Mouse (Mus musculus) lung, adult 2 months (tissue): ENCODE measurements around the gene Pomgnt2. TPM values are rescaled to one million over a fixed set of nuclear protein-coding genes. Genes with fewer than 3 reads are reported as not detected.

ENCODE experiments used
- DNase-seq: peaks from one replicate; pipeline ENCODE4 v3.0.0; 2022
- H3K4me1 ChIP-seq: fragments of 200-500 bp; 2 replicates; pipeline ENCODE4 v1.6.1; 2011; ENCODE audit warnings: low read length; ENCODE audit not compliant: control insufficient read depth, insufficient read depth
- H3K4me3 ChIP-seq: fragments of 200-500 bp; replicated peaks from 2 replicates; pipeline ENCODE3; 2011; ENCODE audit warnings: low read depth, mild to moderate bottlenecking, control low read depth, low read length; ENCODE audit errors: extremely low read depth
- CTCF ChIP-seq: fragments of 200-500 bp; IDR thresholded peaks from 2 replicates; pipeline ENCODE4 v1.5.1; 2011; ENCODE audit warnings: mild to moderate bottlenecking, low read length, control low read depth; ENCODE audit not compliant: insufficient read depth
- POLR2A ChIP-seq: fragments of 200-500 bp; IDR thresholded peaks from 2 replicates; pipeline ENCODE4 v1.6.1; 2011; ENCODE audit warnings: low read depth, mild to moderate bottlenecking, control low read depth, low read length, borderline replicate concordance; ENCODE audit errors: extremely low read depth
- WGBS: fragments of 180-500 bp; shearing (Covaris S2); methylation state at CpG from one replicate; pipeline ENCODE4 v1.1.7; 2018; 5-methylcytosine and 5-hydroxymethylcytosine counted together
- polyA plus RNA-seq: library from polyadenylated mRNA; depleted of rRNA; stranded (reverse); fragments of >200 nt; gene quantifications from 2 replicates; pipeline ENCODE4 v1.2.3, GENCODE M21; 2012

The Pomgnt2 gene
- polyA plus RNA-seq, 1 experiment, result 14.8 TPM

DNA sequence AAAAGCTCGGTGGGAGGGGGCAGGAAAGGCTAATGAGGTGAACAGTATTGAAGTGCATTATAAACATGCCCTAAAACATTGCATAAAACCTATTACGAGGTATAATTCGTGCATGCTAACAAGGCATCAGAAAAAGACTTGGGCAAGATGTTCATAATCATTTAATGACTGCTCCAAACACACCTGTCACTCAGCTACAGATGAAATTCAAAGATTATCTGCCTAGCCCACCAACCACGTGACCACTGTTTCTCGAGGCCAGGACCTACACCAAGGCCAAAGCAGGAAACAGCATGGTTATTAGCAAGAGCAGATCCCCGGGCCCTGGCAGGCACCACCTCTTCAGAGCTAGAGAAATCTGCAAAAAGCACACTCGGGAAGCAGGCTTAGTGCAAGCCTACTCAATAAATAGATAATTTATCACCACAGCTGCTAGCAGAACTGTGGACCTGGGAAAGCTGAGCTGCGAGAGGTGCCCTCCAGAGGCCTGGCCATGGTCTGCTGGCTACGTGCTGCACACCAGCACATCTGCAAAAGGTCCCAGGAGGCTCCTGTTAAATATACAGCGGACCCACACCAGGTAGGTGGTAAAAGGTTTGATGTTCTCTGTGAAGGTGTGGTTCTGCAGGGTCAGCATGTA lies 15.3 kb downstream of the Pomgnt2 start:
- TF ChIP-seq CTCF, result no peak
- TF ChIP-seq POLR2A, result no peak
- 75% methylated on average over 10 of the region's 10 CpGs for WGBS
- Histone ChIP-seq H3K4me1 (no peaks in the 10 kb centered on the region), H3K4me3 (no peak overlapping the region)
- no peak for DNase-seq

- DNase-seq, result no peak
- Histone ChIP-seq H3K4me1 (no peaks in the 10 kb centered on the region), H3K4me3 (no peak overlapping the region)
- 74% methylated on average over 9 of the region's 9 CpGs for WGBS
- TF ChIP-seq CTCF, result no peak
- no peak for TF ChIP-seq POLR2A
Observed at GRCm38 (mm10) chr9:121981046-121981445, 15.9 kb downstream of the Pomgnt2 start.

DNA sequence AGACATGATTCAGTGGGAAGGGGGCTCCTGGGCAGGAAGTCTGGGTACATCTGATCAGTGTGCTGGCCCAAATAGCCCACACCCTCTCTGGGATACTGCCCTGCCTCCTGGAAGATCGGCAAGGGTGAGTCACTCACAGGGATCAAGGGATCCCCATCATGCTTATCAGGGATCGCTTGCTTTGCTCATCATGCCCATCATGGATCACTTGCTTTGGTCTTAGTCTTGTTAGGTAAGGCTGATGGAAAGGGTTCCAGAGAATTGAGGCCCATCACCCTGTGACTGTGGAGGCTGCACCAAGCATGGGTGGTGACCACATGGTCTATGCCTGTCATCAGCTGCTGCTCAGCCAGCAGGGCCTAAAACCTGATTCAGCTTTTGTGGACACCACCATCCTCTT lies 21.6 kb downstream of the Pomgnt2 start:
- H3K4me1 ChIP-seq, result no peaks in the 10 kb centered on the region
- no peak overlapping the region for H3K4me3 ChIP-seq
- TF ChIP-seq CTCF (no peak), POLR2A (no peak)
- DNase-seq, result no peak
- 61% methylated on average over 2 of the region's 2 CpGs for WGBS

GRCm38 (mm10) chr9:121974141-121974986 lies 22.5 kb downstream of the Pomgnt2 start:
- Histone ChIP-seq H3K4me1 (no peaks in the 10 kb centered on the region), H3K4me3 (no peak overlapping the region)
- DNase-seq, result no peak
- WGBS, result 65% methylated on average over 12 of the region's 12 CpGs
- no peak for TF ChIP-seq POLR2A
- TF ChIP-seq CTCF, result no peak

GRCm38 (mm10) chr9:121973207-121973606 lies 23.7 kb downstream of the Pomgnt2 start:
- no peak for TF ChIP-seq CTCF
- TF ChIP-seq POLR2A, result no peak
- Histone ChIP-seq H3K4me3 (no peak overlapping the region), H3K4me1 (no peaks in the 10 kb centered on the region)
- WGBS, result 64% methylated on average over 1 of the region's 1 CpGs
- DNase-seq, result no peak

DNA sequence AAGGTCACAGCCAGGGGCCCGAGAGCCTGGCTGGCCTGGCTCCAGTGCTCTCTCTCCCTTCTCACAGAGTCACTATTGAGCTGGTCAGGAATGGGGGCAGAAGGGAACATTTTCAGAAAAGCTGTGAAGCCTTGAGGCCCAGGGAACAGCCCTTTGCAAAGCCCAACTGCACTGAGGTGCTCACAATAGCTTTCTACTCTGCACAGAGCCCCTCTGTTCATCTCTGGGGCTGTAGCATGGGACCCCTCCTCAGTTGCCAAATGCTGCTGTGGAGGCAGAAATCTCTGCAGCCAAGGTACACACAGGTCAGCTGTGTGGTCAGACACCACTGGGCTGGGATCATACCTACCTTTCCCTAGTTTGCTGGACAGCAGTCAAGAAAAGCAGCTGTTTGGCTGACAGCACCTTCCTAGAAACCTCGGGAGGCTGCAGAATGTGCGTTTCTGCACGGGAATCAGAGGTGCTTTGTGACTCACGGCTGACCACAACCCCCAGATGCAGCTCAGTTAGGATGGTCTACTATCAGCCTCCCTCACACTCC lies 27.0 kb downstream of the Pomgnt2 start:
- WGBS, result 38% methylated on average over 5 of the region's 5 CpGs
- no peak overlapping the region for H3K4me3 ChIP-seq
- TF ChIP-seq POLR2A, result no peak
- no peak for TF ChIP-seq CTCF
- H3K4me1 ChIP-seq, result no peaks in the 10 kb centered on the region
- no peak for DNase-seq

GRCm38 (mm10) chr9:121968258-121968657 lies 28.7 kb downstream of the Pomgnt2 start:
- 52% methylated on average over 5 of the region's 5 CpGs for WGBS
- DNase-seq, result no peak
- Histone ChIP-seq H3K4me3 (no peak overlapping the region), H3K4me1 (no peaks in the 10 kb centered on the region)
- no peak for TF ChIP-seq CTCF
- TF ChIP-seq POLR2A, result no peak

- no peak for TF ChIP-seq POLR2A
- TF ChIP-seq CTCF, result no peak
- H3K4me1 ChIP-seq, result no peaks in the 10 kb centered on the region
- no peak for DNase-seq
- no peak overlapping the region for H3K4me3 ChIP-seq
- 86% methylated on average over 7 of the region's 7 CpGs for WGBS
Observed at GRCm38 (mm10) chr9:121964941-121965340, 32.0 kb downstream of the Pomgnt2 start.

DNA sequence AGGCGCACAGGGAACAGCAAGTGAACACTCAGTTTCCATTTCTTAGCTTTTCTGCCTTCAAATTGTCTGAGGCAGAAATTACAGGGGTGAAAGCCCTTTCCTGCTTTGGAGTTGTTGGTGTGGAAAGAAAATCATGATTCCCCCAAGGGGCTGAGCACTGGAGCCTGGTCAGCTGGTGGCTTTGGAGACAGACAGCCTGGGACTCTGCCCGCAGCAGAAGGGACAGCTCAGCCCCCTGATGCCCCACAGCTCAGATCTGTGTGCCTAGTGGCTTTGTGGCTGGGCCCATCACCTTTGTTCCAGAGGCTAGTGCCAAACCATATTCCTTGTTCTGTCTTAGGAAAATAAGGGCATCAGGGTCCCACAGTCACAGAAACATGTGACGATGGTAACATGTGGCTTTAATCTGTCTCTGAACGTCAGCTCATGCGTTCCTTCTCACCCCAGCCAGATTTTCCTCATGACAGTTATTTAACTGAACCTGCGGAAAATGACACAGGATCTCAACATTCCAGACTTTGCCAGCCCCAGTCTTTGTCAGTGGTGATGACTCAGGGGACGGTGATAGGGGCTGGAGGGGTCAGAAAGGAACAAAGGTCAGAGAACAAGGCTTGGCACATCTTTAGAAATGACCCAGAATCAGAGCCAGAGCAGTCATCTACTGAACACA lies 36.8 kb downstream of the Pomgnt2 start:
- TF ChIP-seq POLR2A, result no peak
- TF ChIP-seq CTCF, result no peak
- 60% methylated on average over 7 of the region's 7 CpGs for WGBS
- Histone ChIP-seq H3K4me3 (no peak overlapping the region), H3K4me1 (no peaks in the 10 kb centered on the region)
- no peak for DNase-seq
